Comparison of ENCODE assay signal across 11 mouse cellular contexts in genomic region chr9:35043619-35044018, GRCm38 (mm10).
DNase-seq lines count a peak whose midpoint lies in the region; ATAC-seq and TF ChIP-seq lines count a peak whose summit lies in the region.
"Had no signal": no experiment of that assay in that cellular context is flagged by ENCODE, and none has a peak within 500 bp of the region (broad histone marks: within the 10 kb centered on the region; RNA-seq: fewer than 3 reads in every experiment).

No protein-coding gene starts in this region.

- H3K9me3 ChIP-seq in forebrain, embryonic 10.5 days, result no peaks in the 10 kb centered on the region
- H3K9me3 ChIP-seq in forebrain, embryonic 14.5 days (replicated peaks; ENCODE audit: control insufficient read depth, low read length), result no peaks in the 10 kb centered on the region
- no peaks in the 10 kb centered on the region for H3K9me3 ChIP-seq in heart, postnatal 0 days (replicated peaks; ENCODE audit: control insufficient read depth, low read length)
- H3K9me3 ChIP-seq in heart, embryonic 12.5 days (replicated peaks), result no peaks in the 10 kb centered on the region
- H3K9me3 ChIP-seq in stomach, embryonic 16.5 days (replicated peaks; ENCODE audit: control insufficient read depth, low read length), result no peaks in the 10 kb centered on the region
- H3K9me3 ChIP-seq in stomach, postnatal 0 days (ENCODE audit: control insufficient read depth, low read length), result no peaks in the 10 kb centered on the region
- no peaks in the 10 kb centered on the region for H3K9me3 ChIP-seq in neural tube, embryonic 14.5 days (ENCODE audit: control insufficient read depth, low read length)
- H3K9me3 ChIP-seq in kidney, embryonic 14.5 days (ENCODE audit: control insufficient read depth, low read length), result no peaks in the 10 kb centered on the region

- 64% methylated on average over 7 of the region's 7 CpGs for WGBS in forebrain, embryonic 10.5 days
- WGBS in forebrain, embryonic 14.5 days, result 6% methylated on average over 7 of the region's 7 CpGs
- 36% methylated on average over 7 of the region's 7 CpGs for WGBS in heart, postnatal 0 days
- WGBS in heart, embryonic 12.5 days, result 68% methylated on average over 7 of the region's 7 CpGs
- 70% methylated on average over 7 of the region's 7 CpGs for WGBS in stomach, embryonic 16.5 days
- WGBS in stomach, postnatal 0 days, result 57% methylated on average over 7 of the region's 7 CpGs
- 14% methylated on average over 7 of the region's 7 CpGs for WGBS in neural tube, embryonic 14.5 days
- 68% methylated on average over 7 of the region's 7 CpGs for WGBS in kidney, embryonic 14.5 days

- ATAC-seq in forebrain, embryonic 14.5 days, result no peak
- no peak for ATAC-seq in heart, postnatal 0 days (ENCODE audit: insufficient read depth, low read depth)
- ATAC-seq in heart, embryonic 12.5 days (ENCODE audit: insufficient number of reproducible peaks, low FRiP score), result no peak
- no peak for ATAC-seq in stomach, embryonic 16.5 days (ENCODE audit: insufficient read depth, low FRiP score)
- ATAC-seq in stomach, postnatal 0 days (ENCODE audit: low FRiP score, low TSS enrichment), result no peak
- peak; percentile 28; the same call in 1 of the 2 replicates for ATAC-seq in neural tube, embryonic 14.5 days (ENCODE audit: low read depth)
- no peak for ATAC-seq in kidney, embryonic 14.5 days (ENCODE audit: low FRiP score, low TSS enrichment)

- peak overlapping the region; percentile 79 for H3K27ac ChIP-seq in forebrain, embryonic 10.5 days
- H3K27ac ChIP-seq in forebrain, embryonic 14.5 days (ENCODE audit: low read depth, low read length), result no peak overlapping the region
- H3K27ac ChIP-seq in heart, postnatal 0 days (ENCODE audit: low read depth), result peak overlapping the region; percentile 40
- no peak overlapping the region for H3K27ac ChIP-seq in heart, embryonic 12.5 days (ENCODE audit: poor library complexity, severe bottlenecking)
- 0 out of 2 replicates have a peak overlapping the region, but pooled peaks have one; percentile 96 for H3K27ac ChIP-seq in stomach, embryonic 16.5 days (ENCODE audit: low read length)
- H3K27ac ChIP-seq in stomach, postnatal 0 days (replicated peaks), result no peak overlapping the region
- no peak overlapping the region for H3K27ac ChIP-seq in neural tube, embryonic 14.5 days (ENCODE audit: low read depth, low read length)
- H3K27ac ChIP-seq in kidney, embryonic 14.5 days (ENCODE audit: low read depth, low read length), result no peak overlapping the region

- no peak for TF ChIP-seq EP300 in heart, postnatal 0 days (IDR thresholded peaks at IDR 0.05; ENCODE audit: low read depth)
- TF ChIP-seq EP300 in stomach, postnatal 0 days (optimal IDR thresholded peaks at IDR 0.05), result no peak

- peaks cover 44% of the 10 kb centered on the region for H3K4me1 ChIP-seq in forebrain, embryonic 10.5 days
- H3K4me1 ChIP-seq in forebrain, embryonic 14.5 days (ENCODE audit: control insufficient read depth, insufficient read depth, low read length), result peaks cover 15% of the 10 kb centered on the region
- peaks cover 62% of the 10 kb centered on the region for H3K4me1 ChIP-seq in heart, postnatal 0 days (ENCODE audit: control insufficient read depth, insufficient read depth)
- peaks cover 69% of the 10 kb centered on the region for H3K4me1 ChIP-seq in heart, embryonic 12.5 days (replicated peaks)
- peaks cover 30% of the 10 kb centered on the region for H3K4me1 ChIP-seq in stomach, embryonic 16.5 days (ENCODE audit: control insufficient read depth, insufficient read depth, low read length)
- H3K4me1 ChIP-seq in stomach, postnatal 0 days (replicated peaks; ENCODE audit: control insufficient read depth, insufficient read depth), result peaks cover 2% of the 10 kb centered on the region; the same call in 1 of the 2 replicates
- H3K4me1 ChIP-seq in neural tube, embryonic 14.5 days (ENCODE audit: control insufficient read depth, insufficient read depth, low read length), result no peaks in the 10 kb centered on the region
- H3K4me1 ChIP-seq in kidney, embryonic 14.5 days (ENCODE audit: control insufficient read depth, insufficient read depth, low read length), result peaks cover 22% of the 10 kb centered on the region; the same call in 1 of the 2 replicates

- H3K4me2 ChIP-seq in forebrain, embryonic 14.5 days (ENCODE audit: low read length), result no peak overlapping the region
- H3K4me2 ChIP-seq in heart, postnatal 0 days (ENCODE audit: low read depth, low read length), result no peak overlapping the region
- no peak overlapping the region for H3K4me2 ChIP-seq in heart, embryonic 12.5 days
- no peak overlapping the region for H3K4me2 ChIP-seq in stomach, embryonic 16.5 days (ENCODE audit: low read depth, low read length)
- no peak overlapping the region for H3K4me2 ChIP-seq in stomach, postnatal 0 days (replicated peaks; ENCODE audit: low read depth)
- no peak overlapping the region for H3K4me2 ChIP-seq in neural tube, embryonic 14.5 days (ENCODE audit: low read depth, low read length)
- no peak overlapping the region for H3K4me2 ChIP-seq in kidney, embryonic 14.5 days (replicated peaks; ENCODE audit: low read depth, low read length)

- no peaks in the 10 kb centered on the region for H3K27me3 ChIP-seq in forebrain, embryonic 10.5 days (ENCODE audit: poor library complexity, severe bottlenecking)
- H3K27me3 ChIP-seq in forebrain, embryonic 14.5 days (replicated peaks; ENCODE audit: control insufficient read depth, insufficient read depth, low read length), result no peaks in the 10 kb centered on the region
- no peaks in the 10 kb centered on the region for H3K27me3 ChIP-seq in heart, postnatal 0 days (ENCODE audit: control insufficient read depth, insufficient read depth, low read length)
- 0 out of 2 replicates have a peak, but pooled peaks cover 4% of the 10 kb centered on the region for H3K27me3 ChIP-seq in heart, embryonic 12.5 days (replicated peaks)
- H3K27me3 ChIP-seq in stomach, embryonic 16.5 days (ENCODE audit: control insufficient read depth, insufficient read depth, low read length), result no peaks in the 10 kb centered on the region
- H3K27me3 ChIP-seq in stomach, postnatal 0 days (ENCODE audit: control insufficient read depth, insufficient read depth, low read length), result no peaks in the 10 kb centered on the region
- no peaks in the 10 kb centered on the region for H3K27me3 ChIP-seq in neural tube, embryonic 14.5 days (ENCODE audit: control insufficient read depth, insufficient read depth, low read length)
- no peaks in the 10 kb centered on the region for H3K27me3 ChIP-seq in kidney, embryonic 14.5 days (ENCODE audit: control insufficient read depth, insufficient read depth, low read length)

- no peak overlapping the region for H3K9ac ChIP-seq in forebrain, embryonic 14.5 days (ENCODE audit: low read length)
- no peak overlapping the region for H3K9ac ChIP-seq in heart, postnatal 0 days (replicated peaks; ENCODE audit: low read depth, low read length)
- H3K9ac ChIP-seq in heart, embryonic 12.5 days, result no peak overlapping the region
- no peak overlapping the region for H3K9ac ChIP-seq in stomach, embryonic 16.5 days (ENCODE audit: low read length)
- no peak overlapping the region for H3K9ac ChIP-seq in stomach, postnatal 0 days (ENCODE audit: low read length)
- H3K9ac ChIP-seq in neural tube, embryonic 14.5 days (replicated peaks; ENCODE audit: low read depth, low read length), result no peak overlapping the region
- H3K9ac ChIP-seq in kidney, embryonic 14.5 days (ENCODE audit: low read depth, low read length), result no peak overlapping the region

- H3K4me3 ChIP-seq in forebrain, embryonic 10.5 days, result no peak overlapping the region
- no peak overlapping the region for H3K4me3 ChIP-seq in forebrain, embryonic 14.5 days (ENCODE audit: low read depth, low read length)
- H3K4me3 ChIP-seq in heart, postnatal 0 days (ENCODE audit: low read depth, low read length), result no peak overlapping the region
- H3K4me3 ChIP-seq in heart, embryonic 12.5 days, result no peak overlapping the region
- H3K4me3 ChIP-seq in stomach, embryonic 16.5 days (replicated peaks; ENCODE audit: low read length), result no peak overlapping the region
- H3K4me3 ChIP-seq in stomach, postnatal 0 days (ENCODE audit: low read depth, low read length), result no peak overlapping the region
- no peak overlapping the region for H3K4me3 ChIP-seq in neural tube, embryonic 14.5 days (ENCODE audit: low read depth, low read length)
- no peak overlapping the region for H3K4me3 ChIP-seq in kidney, embryonic 14.5 days (ENCODE audit: low read length)

- DNase-seq in forebrain, embryonic 10.5 days (ENCODE audit: extremely low spot score, low spot score), result peak; percentile 13
- DNase-seq in forebrain, embryonic 14.5 days (ENCODE audit: low spot score), result no peak
- DNase-seq in heart, postnatal 0 days (ENCODE audit: low spot score), result peak; percentile 46
- no peak for DNase-seq in stomach, postnatal 0 days (ENCODE audit: low spot score)
- DNase-seq: adrenal gland, postnatal 36 days; cerebellum, adult 18-20 months; thymus, postnatal 25 days had no signal

- no peak for TF ChIP-seq CTCF in heart, postnatal 0 days (IDR thresholded peaks at IDR 0.05; ENCODE audit: low read depth)
- TF ChIP-seq CTCF in stomach, postnatal 0 days (IDR thresholded peaks at IDR 0.05; ENCODE audit: low read depth), result no peak

- peaks cover 13% of the 10 kb centered on the region for H3K36me3 ChIP-seq in forebrain, embryonic 10.5 days (replicated peaks)
- no peaks in the 10 kb centered on the region for H3K36me3 ChIP-seq in forebrain, embryonic 14.5 days (ENCODE audit: control insufficient read depth, insufficient read depth, low read length)
- H3K36me3 ChIP-seq in heart, postnatal 0 days (replicated peaks; ENCODE audit: control insufficient read depth, insufficient read depth, low read length), result peaks cover 10% of the 10 kb centered on the region
- H3K36me3 ChIP-seq in heart, embryonic 12.5 days, result peaks cover 13% of the 10 kb centered on the region
- no peaks in the 10 kb centered on the region for H3K36me3 ChIP-seq in stomach, embryonic 16.5 days (ENCODE audit: control insufficient read depth, insufficient read depth, low read length)
- H3K36me3 ChIP-seq in stomach, postnatal 0 days (ENCODE audit: control insufficient read depth, insufficient read depth, low read length), result 0 out of 2 replicates have a peak, but pooled peaks cover 3% of the 10 kb centered on the region
- no peaks in the 10 kb centered on the region for H3K36me3 ChIP-seq in neural tube, embryonic 14.5 days (ENCODE audit: control insufficient read depth, insufficient read depth, low read length)
- no peaks in the 10 kb centered on the region; the same call in 1 of the 2 replicates for H3K36me3 ChIP-seq in kidney, embryonic 14.5 days (ENCODE audit: control insufficient read depth, insufficient read depth, low read length)

Comparison
In these comparisons a context has a peak if more than half of its experiments do, and no peak if none do; other contexts are left out.
1. DNase-seq: peak in forebrain, embryonic 10.5 days (single experiment) and heart, postnatal 0 days (single experiment); none in forebrain, embryonic 14.5 days (single experiment) and stomach, postnatal 0 days (single experiment).
2. H3K27ac ChIP-seq: peak in forebrain, embryonic 10.5 days (single experiment), heart, postnatal 0 days (single experiment) and stomach, embryonic 16.5 days (single experiment); none in forebrain, embryonic 14.5 days (single experiment), heart, embryonic 12.5 days (single experiment), stomach, postnatal 0 days (single experiment), neural tube, embryonic 14.5 days (single experiment) and kidney, embryonic 14.5 days (single experiment).